ENCODE assay signal across 8 mouse cellular contexts in genomic region chr17:24469910-24470602, GRCm38 (mm10). TPM values are rescaled to one million over a fixed set of nuclear protein-coding genes. Genes with fewer than 3 reads are reported as not detected.
A peak's percentile ranks its signal among the peaks of the same experiment; 100 is the strongest.
DNase-seq lines count a peak whose midpoint lies in the region; ATAC-seq lines count a peak whose summit lies in the region.

TSS of gene E4f1 (minus strand) at chr17:24470313.
TSS of gene Pgp (plus strand) at chr17:24470392.

- peaks cover 30% of the 10 kb centered on the region for H3K36me3 ChIP-seq in hindbrain, embryonic 14.5 days (replicated peaks; ENCODE audit: control insufficient read depth, insufficient read depth)

- peak; percentile 98 for ATAC-seq in hindbrain, embryonic 14.5 days (ENCODE audit: low FRiP score)

- H3K4me1 ChIP-seq in hindbrain, embryonic 14.5 days (replicated peaks; ENCODE audit: control insufficient read depth, insufficient read depth, low read length): peaks cover 20% of the 10 kb centered on the region

- no peaks in the 10 kb centered on the region for H3K9me3 ChIP-seq in hindbrain, embryonic 14.5 days (ENCODE audit: control insufficient read depth, low read length)

- peak within 1 kb of the TSS; percentile 84 for H3K27ac ChIP-seq in hindbrain, embryonic 14.5 days

- peak within 1 kb of the TSS; percentile 94 for H3K4me3 ChIP-seq in hindbrain, embryonic 14.5 days (replicated peaks; ENCODE audit: low read length)

- no peaks in the 10 kb centered on the region for H3K27me3 ChIP-seq in hindbrain, embryonic 14.5 days (ENCODE audit: control insufficient read depth, insufficient read depth, low read length)

- H3K9ac ChIP-seq in hindbrain, embryonic 14.5 days: peak within 1 kb of the TSS; percentile 92

- WGBS in hindbrain, embryonic 14.5 days: under 1% methylated on average over 71 of the region's 75 CpGs

- H3K4me2 ChIP-seq in hindbrain, embryonic 14.5 days (replicated peaks): peak within 1 kb of the TSS; percentile 99

- peak; percentile 98 for DNase-seq in R1 (ENCODE audit: low read depth, low spot score)
- peak; percentile 100 for DNase-seq in cerebellum, postnatal 25 days
- peak; percentile 99 for DNase-seq in frontal cortex, postnatal 25 days (ENCODE audit: low spot score in 2 of 2)
- peak; percentile 100 for DNase-seq in hindbrain, embryonic 14.5 days (ENCODE audit: low spot score)
- peak; percentile 99 for DNase-seq in layer of hippocampus, postnatal 36 days
- peak; percentile 99 for DNase-seq in lung, postnatal 36 days
- peak; percentile 99 for DNase-seq in retina, postnatal 1 day
- DNase-seq in urinary bladder, adult 18-20 months (ENCODE audit: low spot score in 2 of 2): peak; percentile 97 to 98

RNA-seq across cellular contexts. Expression of gene E4f1, which starts in this region (rescaled TPM):
- polyA plus RNA-seq in hindbrain, embryonic 14.5 days (2014; fragmentation: Nextera tagmentation; extraction: Ambion mirVana): 20.6 and 25.8 TPM in 2 replicates
- total RNA-seq in layer of hippocampus, postnatal 36 days (2021): 10 to 100 TPM; 30.3 to 42.7 TPM

RNA-seq across cellular contexts. Expression of gene Pgp, which starts in this region (rescaled TPM):
- 71.2 and 73.5 TPM in 2 replicates for polyA plus RNA-seq in hindbrain, embryonic 14.5 days (2014; fragmentation: Nextera tagmentation; extraction: Ambion mirVana)
- 10 to 100 TPM; 62.3 to 66.4 TPM for total RNA-seq in layer of hippocampus, postnatal 36 days (2021)

Comparison
In these comparisons a context has a peak if more than half of its experiments do, and no peak if none do; other contexts are left out.
1. Peak in every context shown above with its lines: DNase-seq, ATAC-seq, H3K4me3 ChIP-seq and H3K27ac ChIP-seq.